In the genomic region with DNA sequence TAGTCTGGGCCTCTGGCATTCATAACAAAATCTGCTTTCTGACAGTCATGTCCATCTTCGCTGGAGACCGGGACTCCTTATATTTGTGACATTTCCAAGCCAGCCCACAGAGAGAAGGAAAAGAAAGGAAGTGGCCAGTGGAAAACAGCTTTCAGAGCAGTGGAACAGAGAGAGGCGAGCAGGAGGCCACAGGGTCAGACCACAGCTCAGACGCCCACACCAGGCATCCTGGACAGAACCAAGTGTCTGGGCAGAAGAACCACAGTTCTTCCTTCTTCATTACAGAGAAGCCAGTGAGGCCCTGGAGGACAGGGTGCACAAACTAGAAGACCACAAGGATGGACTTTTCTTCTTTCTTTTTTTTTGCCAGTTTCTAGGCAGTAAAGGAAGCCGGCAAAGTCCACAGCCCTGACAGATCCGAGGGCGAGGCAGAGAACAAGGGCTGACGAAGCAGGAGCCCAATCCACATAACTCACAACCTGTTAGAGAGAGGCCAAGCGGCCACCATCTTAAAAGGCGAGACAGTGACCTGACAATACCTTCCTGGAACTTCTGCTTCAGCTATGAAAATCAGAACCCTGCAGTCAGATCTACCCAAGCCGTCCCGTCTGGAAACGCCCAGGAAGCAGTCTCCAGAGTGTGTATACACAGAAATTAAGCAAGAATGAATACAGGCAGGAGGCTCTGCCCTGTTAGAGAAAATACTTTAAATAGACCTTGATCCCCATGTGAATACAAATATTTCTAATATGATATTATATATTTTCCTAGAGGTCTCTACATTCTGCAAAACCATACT, we compare ENCODE assay signal across 33 mouse cellular contexts. TPM values are rescaled to one million over a fixed set of nuclear protein-coding genes. Genes with fewer than 3 reads are reported as not detected.
DNase-seq lines count a peak whose midpoint lies in the region; ATAC-seq and TF ChIP-seq lines count a peak whose summit lies in the region.
"Had no signal": no experiment of that assay in that cellular context is flagged by ENCODE, and none has a peak within 500 bp of the region (broad histone marks: within the 10 kb centered on the region; RNA-seq: fewer than 3 reads in every experiment).

No protein-coding gene starts in this region.

- WGBS in forebrain, embryonic 11.5 days: 87% methylated on average over 13 of the region's 13 CpGs
- WGBS in forebrain, embryonic 10.5 days: 90% methylated on average over 13 of the region's 13 CpGs

- H3K4me3 ChIP-seq in gastrocnemius, adult 2 months: no peak overlapping the region
- no peak overlapping the region for H3K4me3 ChIP-seq in forebrain, embryonic 11.5 days (ENCODE audit: low read depth, low read length)
- H3K4me3 ChIP-seq in forebrain, embryonic 10.5 days: no peak overlapping the region
- H3K4me3 ChIP-seq: embryonic facial prominence, embryonic 13.5 days; forebrain, embryonic 12.5 days; heart, embryonic 12.5 days; hindbrain, embryonic 15.5 days; limb, embryonic 13.5 days; megakaryocyte, embryonic 14.5 days; midbrain, embryonic 12.5 days; neural tube, embryonic 13.5 days had no signal

- peak overlapping the region; percentile 53 for H3K27ac ChIP-seq in gastrocnemius, adult 2 months
- no peak overlapping the region for H3K27ac ChIP-seq in forebrain, embryonic 11.5 days (ENCODE audit: low read depth, low read length)
- H3K27ac ChIP-seq in forebrain, embryonic 10.5 days: no peak overlapping the region
- H3K27ac ChIP-seq: embryonic facial prominence, embryonic 13.5 days; forebrain, embryonic 12.5 days; hindbrain, embryonic 15.5 days; limb, embryonic 13.5 days; midbrain, embryonic 12.5 days; neural tube, embryonic 13.5 days had no signal

- H3K27me3 ChIP-seq in forebrain, embryonic 11.5 days (ENCODE audit: control insufficient read depth, insufficient read depth, low read length): no peaks in the 10 kb centered on the region
- H3K27me3 ChIP-seq in forebrain, embryonic 10.5 days (ENCODE audit: poor library complexity, severe bottlenecking): no peaks in the 10 kb centered on the region
- H3K27me3 ChIP-seq: embryonic facial prominence, embryonic 13.5 days; forebrain, embryonic 12.5 days; heart, embryonic 12.5 days; hindbrain, embryonic 15.5 days; limb, embryonic 13.5 days; megakaryocyte, embryonic 14.5 days; midbrain, embryonic 12.5 days; neural tube, embryonic 13.5 days had no signal

- H3K4me1 ChIP-seq in forebrain, embryonic 11.5 days (replicated peaks; ENCODE audit: control insufficient read depth, insufficient read depth, low read length): no peaks in the 10 kb centered on the region
- no peaks in the 10 kb centered on the region for H3K4me1 ChIP-seq in forebrain, embryonic 10.5 days
- H3K4me1 ChIP-seq: embryonic facial prominence, embryonic 13.5 days; forebrain, embryonic 12.5 days; hindbrain, embryonic 15.5 days; megakaryocyte, embryonic 14.5 days; midbrain, embryonic 12.5 days had no signal

- no peak for DNase-seq in gastrocnemius, adult 2 months
- no peak for DNase-seq in gastrocnemius, postnatal 10 days
- DNase-seq in layer of hippocampus, adult 9-11 months: peak; percentile 62
- DNase-seq in layer of hippocampus, postnatal 10 days (ENCODE audit: low spot score in 2 of 2): no peak
- DNase-seq in lung, postnatal 25 days (ENCODE audit: low spot score): peak; percentile 48
- DNase-seq in forebrain, embryonic 11.5 days (ENCODE audit: low spot score): no peak
- no peak for DNase-seq in forebrain, embryonic 10.5 days (ENCODE audit: extremely low spot score, low spot score)
- DNase-seq: adrenal gland, postnatal 25 days; cerebellum, adult 18-20 months; cerebellum, postnatal 10 days; forebrain, postnatal 0 days; gastrocnemius, postnatal 14 days; kidney, adult 2 months; kidney, postnatal 10 days; thymus, postnatal 14 days had no signal

- H3K36me3 ChIP-seq in forebrain, embryonic 11.5 days (ENCODE audit: control insufficient read depth, insufficient read depth, low read length): no peaks in the 10 kb centered on the region
- H3K36me3 ChIP-seq in forebrain, embryonic 10.5 days (replicated peaks): 0 out of 2 replicates have a peak, but pooled peaks cover 3% of the 10 kb centered on the region
- H3K36me3 ChIP-seq: embryonic facial prominence, embryonic 13.5 days; forebrain, embryonic 12.5 days; heart, embryonic 12.5 days; hindbrain, embryonic 15.5 days; limb, embryonic 13.5 days; midbrain, embryonic 12.5 days had no signal

- ATAC-seq in forebrain, embryonic 11.5 days (replicated peaks; ENCODE audit: low FRiP score): no peak
- ATAC-seq: forebrain, postnatal 0 days had no signal

- no peak overlapping the region for H3K9ac ChIP-seq in forebrain, embryonic 11.5 days (ENCODE audit: low read length)
- H3K9ac ChIP-seq: embryonic facial prominence, embryonic 13.5 days; forebrain, embryonic 12.5 days; forebrain, postnatal 0 days; heart, embryonic 12.5 days; hindbrain, embryonic 15.5 days; limb, embryonic 13.5 days; midbrain, embryonic 12.5 days; neural tube, embryonic 13.5 days had no signal

- no peaks in the 10 kb centered on the region for H3K9me3 ChIP-seq in forebrain, embryonic 11.5 days (ENCODE audit: control insufficient read depth, low read length)
- peaks cover 4% of the 10 kb centered on the region; the same call in 1 of the 2 replicates for H3K9me3 ChIP-seq in forebrain, embryonic 10.5 days
- H3K9me3 ChIP-seq: embryonic facial prominence, embryonic 13.5 days; forebrain, embryonic 12.5 days; heart, embryonic 12.5 days; hindbrain, embryonic 15.5 days; limb, embryonic 13.5 days; midbrain, embryonic 12.5 days; neural tube, embryonic 13.5 days had no signal

- TF ChIP-seq CTCF in gastrocnemius, adult 2 months (IDR thresholded peaks at IDR 0.05): no peak

- intact Hi-C loops in gastrocnemius, adult 2 months (cut with DNase I): no loop called here

- no peak overlapping the region for H3K4me2 ChIP-seq in forebrain, embryonic 11.5 days (ENCODE audit: low read depth, low read length, severe bottlenecking)
- H3K4me2 ChIP-seq: embryonic facial prominence, embryonic 13.5 days; forebrain, embryonic 12.5 days; heart, embryonic 12.5 days; hindbrain, embryonic 15.5 days; limb, embryonic 13.5 days; liver, embryonic 11.5 days; midbrain, embryonic 12.5 days; neural tube, embryonic 13.5 days had no signal

RNA-seq across cellular contexts. Expression of a gene that starts 55.3 kb away (rescaled TPM):
- not detected for total RNA-seq in gastrocnemius, adult 2 months (2021)
- total RNA-seq in gastrocnemius, postnatal 10 days (2021): not detected
- under 1 TPM in 1 of 2 experiments, not detected in 1; 0.37 TPM for total RNA-seq in layer of hippocampus, postnatal 10 days (2021)
- not detected in 2 replicates for polyA plus RNA-seq in forebrain, embryonic 11.5 days (2014; fragmentation: Nextera tagmentation; extraction: Ambion mirVana)
- not detected in 2 replicates for polyA plus RNA-seq in forebrain, embryonic 10.5 days (2016; fragmentation: Nextera tagmentation; extraction: Ambion mirVana)
- total RNA-seq: adrenal gland, postnatal 25 days; common myeloid progenitor, adult 5-6 weeks; forebrain, postnatal 0 days; gastrocnemius, postnatal 14 days; granulocyte monocyte progenitor cell, adult 5-6 weeks; hematopoietic stem cell, adult 5-6 weeks; MEL; midbrain, postnatal 0 days had no signal
- polyA plus RNA-seq: embryonic facial prominence, embryonic 13.5 days; forebrain, embryonic 12.5 days; forebrain, postnatal 0 days; heart, embryonic 12.5 days; heart, postnatal 0 days; hindbrain, embryonic 15.5 days; inflammation-experienced regulatory T-cells, adult 6 months; large intestine, adult 2 months; limb, embryonic 13.5 days; liver, embryonic 16.5 days; midbrain, embryonic 12.5 days; midbrain, postnatal 0 days; neural tube, embryonic 13.5 days had no signal

Comparison
In these comparisons a context has a peak if more than half of its experiments do, and no peak if none do; other contexts are left out.
1. DNase-seq: peak in layer of hippocampus, adult 9-11 months (single experiment) and lung, postnatal 25 days (single experiment); none in gastrocnemius, adult 2 months (single experiment), gastrocnemius, postnatal 10 days (single experiment), layer of hippocampus, postnatal 10 days (0 of 2), forebrain, embryonic 11.5 days (single experiment) and forebrain, embryonic 10.5 days (single experiment).